Mouse (Mus musculus) liver, postnatal 0 days (tissue): ENCODE data around the gene Dsn1.

Experiments used
- CTCF ChIP-seq: sonication (generic); IDR thresholded peaks from 2 replicates; pipeline ENCODE4 v1.5.1; 2016; ENCODE audit warnings: antibody characterized with exemption, low read depth
- EP300 ChIP-seq: IDR thresholded peaks from 2 replicates; pipeline ENCODE4 v1.6.1; 2016; ENCODE audit warnings: antibody characterized with exemption, low read depth, mild to moderate bottlenecking

GRCm38 (mm10) chr2:157055721-157056120, 48.8 kb upstream of the Dsn1 start:
- TF ChIP-seq EP300, result no peak
- no peak for TF ChIP-seq CTCF
